Mouse (Mus musculus): ENCODE data around the gene Osbpl3.

- TF ChIP-seq GATA1 (IDR thresholded peaks at IDR 0.05; ENCODE audit: low read length), result no peak
- TF ChIP-seq TAL1 (IDR thresholded peaks at IDR 0.05; ENCODE audit: low read length), result no peak
Observed at GRCm38 (mm10) chr6:50379136-50379535, 76.9 kb downstream of the Osbpl3 start.
